Mouse (Mus musculus) kidney, embryonic 15.5 days (tissue): ENCODE data around the gene Top1. TPM values are rescaled to one million over a fixed set of nuclear protein-coding genes. Genes with fewer than 3 reads are reported as not detected.

Experiments used
- ATAC-seq: fragments of 200-750 bp; cut with Nextera tagmentation; replicated peaks from 2 replicates; pipeline ENCODE4 v1.8.0; 2017; ENCODE audit warnings: moderate TSS enrichment; ENCODE audit not compliant: low FRiP score
- H3K27ac ChIP-seq: fragments of 300-500 bp; sonication (generic); 2 replicates; pipeline ENCODE4 v1.5.1; 2015; ENCODE audit warnings: mild to moderate bottlenecking, inconsistent platforms
- H3K27me3 ChIP-seq: fragments of 300-500 bp; sonication (generic); 2 replicates; pipeline ENCODE4 v1.6.1; 2015; ENCODE audit warnings: inconsistent platforms
- H3K36me3 ChIP-seq: fragments of 300-500 bp; sonication (generic); 2 replicates; pipeline ENCODE4 v1.6.1; 2015; ENCODE audit warnings: inconsistent platforms
- H3K4me1 ChIP-seq: fragments of 300-500 bp; sonication (generic); 2 replicates; pipeline ENCODE4 v1.6.1; 2015; ENCODE audit warnings: inconsistent platforms
- H3K4me2 ChIP-seq: fragments of 300-500 bp; sonication (generic); 2 replicates; pipeline ENCODE4 v1.6.1; 2015; ENCODE audit warnings: moderate library complexity, mild to moderate bottlenecking, inconsistent platforms
- H3K4me3 ChIP-seq: fragments of 300-500 bp; sonication (generic); replicated peaks from 2 replicates; pipeline ENCODE4 v1.5.1; 2015; ENCODE audit warnings: mild to moderate bottlenecking, inconsistent platforms
- H3K9ac ChIP-seq: fragments of 300-500 bp; sonication (generic); 2 replicates; pipeline ENCODE4 v1.6.1; 2015; ENCODE audit warnings: mild to moderate bottlenecking, inconsistent platforms
- H3K9me3 ChIP-seq: fragments of 300-500 bp; sonication (generic); replicated peaks from 2 replicates; pipeline ENCODE4 v1.6.1; 2016; ENCODE audit warnings: inconsistent platforms
- WGBS: fragments of 180-500 bp; shearing (Covaris S2); methylation state at CpG from one replicate; pipeline ENCODE4 v1.1.7; 2015; ENCODE audit warnings: mixed read lengths; 5-methylcytosine and 5-hydroxymethylcytosine counted together
- polyA plus RNA-seq: library from polyadenylated mRNA; unstranded; fragments of >200 nt; fragmentation: Nextera tagmentation; extraction: Ambion mirVana; gene quantifications from 2 replicates; pipeline ENCODE4 v1.2.1, GENCODE M21; 2015

The Top1 gene
- polyA plus RNA-seq, 1 experiment from 2014 or later = 92.2 TPM

DNA sequence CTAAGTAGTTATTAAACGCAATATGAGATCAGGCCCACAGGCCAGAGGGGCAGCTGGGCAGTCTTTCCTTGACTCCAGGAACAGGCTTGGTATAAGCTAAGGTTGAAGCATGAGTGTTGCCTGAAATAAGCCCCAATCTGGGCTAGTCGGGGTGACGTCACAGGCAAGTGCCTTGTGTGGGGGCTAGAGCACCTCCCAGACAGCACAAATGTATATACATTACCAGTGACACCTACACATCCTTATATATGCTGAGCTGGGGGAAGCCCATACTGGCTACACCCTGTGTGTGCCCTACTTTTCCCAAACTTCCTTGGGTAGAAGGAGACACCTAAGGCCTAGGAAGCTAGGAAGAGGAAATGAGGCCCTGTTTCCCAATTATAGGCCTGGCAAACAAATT is 83.3 kb downstream of the Top1 start:
- 89% methylated on average over 3 of the region's 3 CpGs for WGBS
- H3K4me3 ChIP-seq = no peak overlapping the region

DNA sequence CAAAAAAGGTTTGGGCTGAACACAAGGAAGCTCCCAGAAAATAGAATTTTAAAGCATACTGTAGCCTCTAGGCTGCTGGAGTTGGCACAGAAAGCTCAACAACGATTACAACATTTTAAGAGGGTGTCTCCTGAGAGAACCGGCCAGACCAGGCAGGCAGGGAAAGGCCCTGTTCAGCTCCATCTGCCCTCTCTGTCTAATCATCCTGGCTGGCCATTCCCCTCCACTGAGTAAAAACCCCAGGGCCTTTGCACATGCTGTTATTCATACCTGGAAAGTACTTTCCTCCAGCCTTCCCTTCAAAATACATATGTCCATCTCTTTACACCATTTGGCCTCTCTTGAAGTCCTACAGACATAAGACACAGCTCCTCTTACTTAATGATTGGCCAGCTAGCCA is 83.7 kb downstream of the Top1 start:
- no peaks in the 10 kb centered on the region for H3K9me3 ChIP-seq
- no peak overlapping the region for H3K27ac ChIP-seq
- no peak overlapping the region; the same call in 1 of the 2 replicates for H3K4me3 ChIP-seq
- ATAC-seq = no peak
- 77% methylated on average over 2 of the region's 2 CpGs for WGBS
- H3K4me2 ChIP-seq = no peak overlapping the region
- no peak overlapping the region for H3K9ac ChIP-seq
- H3K27me3 ChIP-seq = peaks cover 2% of the 10 kb centered on the region; the same call in 1 of the 2 replicates
- peaks cover 37% of the 10 kb centered on the region for H3K4me1 ChIP-seq
- peaks cover 20% of the 10 kb centered on the region for H3K36me3 ChIP-seq

More for the DNA sequence above, 83.3 kb downstream of the Top1 start:
- Histone ChIP-seq H3K27ac (no peak overlapping the region), H3K27me3 (peaks cover 2% of the 10 kb centered on the region; the same call in 1 of the 2 replicates), H3K9me3 (no peaks in the 10 kb centered on the region), H3K4me2 (no peak overlapping the region), H3K36me3 (peaks cover 20% of the 10 kb centered on the region), H3K9ac (no peak overlapping the region), H3K4me1 (peaks cover 32% of the 10 kb centered on the region)
- no peak for ATAC-seq

- H3K9ac ChIP-seq = peak overlapping the region; percentile 98
- 25% methylated on average over 17 of the region's 17 CpGs for WGBS
- H3K4me2 ChIP-seq = peak overlapping the region; percentile 82
- H3K4me3 ChIP-seq = peak overlapping the region; percentile 89
- H3K9me3 ChIP-seq = no peaks in the 10 kb centered on the region
- H3K27me3 ChIP-seq = peaks cover 2% of the 10 kb centered on the region; the same call in 1 of the 2 replicates
- no peak overlapping the region for H3K27ac ChIP-seq
- H3K36me3 ChIP-seq = peaks cover 20% of the 10 kb centered on the region
- no peak for ATAC-seq
- peaks cover 43% of the 10 kb centered on the region for H3K4me1 ChIP-seq
Observed at GRCm38 (mm10) chr2:160729851-160730796, 84.4 kb downstream of the Top1 start.

DNA sequence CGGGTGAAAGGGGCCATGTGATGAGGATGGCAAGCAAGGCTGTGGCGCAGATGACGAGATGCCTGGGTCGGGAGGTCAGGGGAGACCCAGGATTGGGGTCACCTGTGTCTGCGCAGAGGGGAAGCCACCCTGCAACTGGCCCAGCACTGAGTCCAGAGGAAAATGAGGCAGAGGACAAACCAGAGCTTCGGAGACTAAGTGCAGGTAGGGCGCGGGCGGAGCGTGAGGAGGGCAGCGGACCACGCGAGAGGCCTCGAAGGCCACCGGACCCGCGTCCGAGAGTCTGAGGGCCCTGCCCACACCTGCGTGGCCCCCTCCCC is 85.1 kb downstream of the Top1 start:
- Histone ChIP-seq H3K9ac (peak overlapping the region; percentile 98), H3K4me3 (peak overlapping the region; percentile 89), H3K36me3 (peaks cover 20% of the 10 kb centered on the region), H3K9me3 (no peaks in the 10 kb centered on the region), H3K27me3 (peaks cover 2% of the 10 kb centered on the region; the same call in 1 of the 2 replicates), H3K4me2 (peak overlapping the region; percentile 82), H3K4me1 (peaks cover 49% of the 10 kb centered on the region), H3K27ac (no peak overlapping the region)
- ATAC-seq = no peak; the same call in 1 of the 2 replicates
- 5% methylated on average over 19 of the region's 19 CpGs for WGBS

DNA sequence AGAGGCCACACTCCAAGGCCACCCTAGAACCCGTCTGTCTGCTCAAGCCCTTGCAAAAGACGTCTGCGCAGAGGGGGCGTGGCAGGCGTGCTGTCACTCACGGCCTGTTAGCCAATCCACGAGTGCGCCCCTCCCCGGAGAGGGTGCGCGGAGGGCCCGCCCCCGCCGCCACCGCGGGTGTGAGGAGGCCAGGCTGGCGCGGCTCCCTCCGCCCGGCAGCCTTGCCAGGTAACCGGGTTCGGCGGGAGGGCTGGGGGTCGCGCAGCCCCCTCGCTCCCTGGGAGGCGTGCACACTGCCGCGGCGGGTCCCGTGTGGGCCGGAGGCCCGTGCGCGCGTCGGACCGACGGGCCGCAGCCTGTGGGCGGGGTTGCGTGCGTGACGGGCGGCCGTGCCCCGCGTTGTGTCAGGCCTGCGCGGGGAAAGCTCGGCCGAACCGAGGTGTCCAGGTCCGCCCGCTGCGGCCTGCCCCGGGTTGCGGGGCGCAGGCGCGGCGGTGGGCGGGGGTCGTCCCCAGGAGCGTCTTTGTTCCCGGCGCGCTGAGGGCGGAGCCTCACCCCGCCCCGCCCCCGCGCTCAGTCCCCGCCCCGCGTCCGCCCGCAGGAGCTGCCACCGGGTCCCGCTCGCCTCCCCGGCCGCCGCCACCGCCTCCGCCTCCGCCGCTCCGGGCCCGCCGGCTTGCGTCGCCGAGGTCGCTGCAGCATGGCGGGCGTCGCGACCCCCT is 85.6 kb downstream of the Top1 start, which contains the start of gene Plcg1:
Plcg1 (plus strand) TSS at position 184 of the 722 bp plus-strand sequence.
- peaks cover 24% of the 10 kb centered on the region for H3K36me3 ChIP-seq
- under 1% methylated on average over 95 of the region's 99 CpGs for whole genome bisulfite sequencing
- ATAC-seq = peak; percentile 95
- peak within 1 kb of the TSS; percentile 95 for H3K27ac ChIP-seq
- H3K4me1 ChIP-seq = peaks cover 54% of the 10 kb centered on the region
- peak within 1 kb of the TSS; percentile 89 for H3K4me3 ChIP-seq
- H3K9me3 ChIP-seq = no peaks in the 10 kb centered on the region
- peak within 1 kb of the TSS; percentile 98 for H3K9ac ChIP-seq
- H3K27me3 ChIP-seq = peaks cover 2% of the 10 kb centered on the region; the same call in 1 of the 2 replicates
- H3K4me2 ChIP-seq = peak within 1 kb of the TSS; percentile 82

DNA sequence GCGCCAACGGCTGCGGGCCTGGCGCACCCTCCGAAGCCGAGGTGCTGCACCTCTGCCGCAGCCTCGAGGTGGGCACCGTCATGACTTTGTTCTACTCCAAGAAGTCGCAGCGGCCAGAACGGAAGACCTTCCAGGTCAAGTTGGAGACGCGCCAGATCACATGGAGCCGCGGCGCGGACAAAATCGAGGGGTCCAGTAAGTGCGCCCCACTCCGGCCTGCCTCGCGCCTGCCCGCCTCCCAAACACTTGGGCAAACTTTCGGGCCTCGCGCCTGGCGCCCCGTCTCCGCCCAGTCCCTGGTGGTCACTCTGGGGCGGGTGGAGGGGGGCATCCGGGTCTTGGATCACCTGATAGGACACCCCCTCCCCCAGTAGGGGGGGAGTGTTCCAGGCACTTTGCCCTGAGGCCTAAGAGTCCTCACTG is 86.2 kb downstream of the Top1 start:
- ATAC-seq = peak; percentile 38
- under 1% methylated on average over 32 of the region's 32 CpGs for WGBS
- H3K4me2 ChIP-seq = peak overlapping the region; percentile 82
- H3K4me1 ChIP-seq = peaks cover 55% of the 10 kb centered on the region
- peaks cover 29% of the 10 kb centered on the region for H3K36me3 ChIP-seq
- H3K4me3 ChIP-seq = peak overlapping the region; percentile 89
- H3K27me3 ChIP-seq = peaks cover 2% of the 10 kb centered on the region; the same call in 1 of the 2 replicates
- peak overlapping the region; percentile 98 for H3K9ac ChIP-seq
- peak overlapping the region; percentile 95 for H3K27ac ChIP-seq
- no peaks in the 10 kb centered on the region for H3K9me3 ChIP-seq

DNA sequence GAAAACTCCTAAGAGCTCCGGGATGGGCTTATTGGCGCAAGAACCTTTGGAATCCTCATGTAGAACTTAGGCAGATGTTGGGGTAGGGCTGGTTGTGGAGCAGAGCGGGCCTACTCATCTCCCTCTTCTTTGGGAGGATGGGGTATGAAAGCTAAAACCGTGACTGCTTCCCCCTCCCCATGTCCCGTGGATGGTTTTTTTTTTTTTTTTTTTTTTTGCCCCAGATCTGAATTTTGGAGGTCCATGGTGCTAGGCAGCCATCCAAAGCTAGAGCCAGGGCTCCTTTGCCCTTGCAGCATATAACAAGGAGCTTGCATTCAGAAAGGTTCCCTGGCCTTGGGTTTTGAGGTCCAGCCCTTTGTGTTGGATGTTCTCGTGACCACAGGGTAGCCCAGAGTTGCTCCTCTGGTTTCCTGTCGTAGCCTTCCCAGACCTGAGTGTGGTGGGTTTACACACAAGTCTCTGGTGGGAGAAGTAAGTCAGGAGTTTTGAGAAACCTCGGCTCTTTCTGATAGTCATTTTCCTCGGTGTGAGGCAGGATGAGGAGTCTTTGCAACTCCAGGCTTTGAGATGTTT is 86.8 kb downstream of the Top1 start:
- no peak for ATAC-seq
- Histone ChIP-seq H3K27me3 (peaks cover 2% of the 10 kb centered on the region; the same call in 1 of the 2 replicates), H3K4me3 (peak overlapping the region; percentile 89), H3K36me3 (peaks cover 36% of the 10 kb centered on the region), H3K27ac (peak overlapping the region; percentile 95; the same call in 1 of the 2 replicates), H3K9ac (peak overlapping the region; percentile 98), H3K9me3 (no peaks in the 10 kb centered on the region), H3K4me2 (peak overlapping the region; percentile 82), H3K4me1 (peaks cover 60% of the 10 kb centered on the region)
- WGBS = 21% methylated on average over 9 of the region's 9 CpGs

- Histone ChIP-seq H3K27ac (no peak overlapping the region), H3K27me3 (peaks cover 2% of the 10 kb centered on the region; the same call in 1 of the 2 replicates), H3K4me2 (peak overlapping the region; percentile 82), H3K4me1 (peaks cover 66% of the 10 kb centered on the region), H3K9ac (peak overlapping the region; percentile 98; the same call in 1 of the 2 replicates), H3K9me3 (no peaks in the 10 kb centered on the region), H3K4me3 (peak overlapping the region; percentile 89), H3K36me3 (peaks cover 38% of the 10 kb centered on the region)
- WGBS = 25% methylated on average over 7 of the region's 7 CpGs
- no peak for ATAC-seq
Observed at GRCm38 (mm10) chr2:160733131-160733531, 87.4 kb downstream of the Top1 start.

DNA sequence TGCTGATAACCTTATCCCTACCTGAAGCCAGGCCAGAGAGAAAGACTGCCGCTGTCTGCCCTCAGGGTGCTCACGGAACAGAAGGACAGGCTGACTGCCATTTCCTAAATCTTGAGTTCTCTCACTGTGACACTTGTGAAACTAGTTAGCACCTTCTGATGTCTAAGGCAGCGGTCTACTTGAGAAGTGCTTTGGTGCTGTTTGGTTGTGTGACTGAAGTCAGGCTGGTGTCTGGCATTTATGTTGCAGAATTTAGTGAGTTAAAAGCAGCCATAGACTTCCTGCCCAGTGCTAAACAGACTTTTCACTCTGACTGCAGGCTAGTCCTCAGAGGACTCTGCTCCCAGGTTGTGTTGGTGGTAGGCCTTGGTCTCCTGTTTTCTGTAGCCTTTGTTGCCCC is 88.6 kb downstream of the Top1 start:
- Histone ChIP-seq H3K4me3 (no peak overlapping the region), H3K9ac (no peak overlapping the region), H3K4me2 (peak overlapping the region; percentile 82), H3K9me3 (no peaks in the 10 kb centered on the region), H3K27me3 (peaks cover 2% of the 10 kb centered on the region; the same call in 1 of the 2 replicates), H3K4me1 (peaks cover 75% of the 10 kb centered on the region), H3K36me3 (peaks cover 41% of the 10 kb centered on the region), H3K27ac (no peak overlapping the region)
- ATAC-seq = no peak
- whole genome bisulfite sequencing = 76% methylated on average over 3 of the region's 3 CpGs

DNA sequence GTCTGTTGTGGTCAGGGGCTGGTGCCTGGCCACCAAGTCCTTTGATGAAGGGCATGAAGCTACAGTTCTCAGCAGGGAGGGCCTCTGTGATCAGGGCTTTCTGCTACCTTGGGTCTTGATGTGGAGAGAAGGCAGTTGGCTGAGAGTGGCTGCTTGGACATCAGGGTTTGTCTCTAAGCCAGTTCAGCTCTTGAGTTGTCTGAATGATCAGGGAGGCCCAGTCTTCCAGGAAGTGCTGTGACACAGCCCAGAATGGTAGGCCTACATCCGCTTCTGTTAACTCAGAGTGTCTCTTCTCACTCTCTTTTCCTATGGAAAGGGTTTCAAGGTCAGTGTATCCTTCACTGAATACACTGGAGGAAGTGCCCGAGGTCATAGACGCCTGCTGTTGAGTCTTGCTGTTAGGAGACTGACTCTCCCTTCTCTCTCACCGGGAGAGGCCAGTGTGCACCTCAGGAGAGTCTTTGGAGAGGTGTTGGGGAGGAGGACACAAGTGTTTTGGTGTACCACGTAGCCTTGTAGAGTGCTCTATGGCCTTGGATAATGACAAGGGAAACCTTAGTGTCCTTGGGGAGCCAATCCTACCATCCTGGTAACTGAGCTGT is 90.1 kb downstream of the Top1 start:
- 78% methylated on average over 5 of the region's 5 CpGs for WGBS
- no peak overlapping the region for H3K9ac ChIP-seq
- H3K36me3 ChIP-seq = peaks cover 50% of the 10 kb centered on the region
- no peak for ATAC-seq
- H3K4me3 ChIP-seq = no peak overlapping the region
- no peak overlapping the region for H3K4me2 ChIP-seq
- no peaks in the 10 kb centered on the region for H3K9me3 ChIP-seq
- peaks cover 80% of the 10 kb centered on the region for H3K4me1 ChIP-seq
- no peaks in the 10 kb centered on the region for H3K27me3 ChIP-seq
- H3K27ac ChIP-seq = no peak overlapping the region

DNA sequence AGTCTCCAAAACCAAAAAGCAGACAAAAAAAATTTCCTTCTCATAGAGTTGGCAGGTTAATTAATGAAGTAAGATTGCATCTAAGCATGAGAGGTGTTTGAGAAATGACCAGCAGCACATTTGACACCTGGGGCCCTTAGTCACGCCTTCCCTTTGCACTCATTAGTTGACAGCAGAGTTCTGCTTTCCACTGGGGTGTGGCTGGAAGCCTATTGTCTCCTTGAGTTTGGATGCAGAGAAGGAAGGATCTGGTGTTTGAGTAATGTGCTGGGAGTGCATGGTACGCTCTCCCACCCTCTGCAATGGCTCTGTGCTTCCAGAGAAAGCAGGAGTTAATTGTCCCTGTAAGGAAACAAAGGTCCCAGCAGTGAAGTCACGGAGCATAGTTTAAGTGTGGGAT is 90.8 kb downstream of the Top1 start:
- no peak overlapping the region for H3K27ac ChIP-seq
- no peak for ATAC-seq
- no peaks in the 10 kb centered on the region for H3K27me3 ChIP-seq
- WGBS = 88% methylated on average over 3 of the region's 3 CpGs
- peaks cover 85% of the 10 kb centered on the region for H3K4me1 ChIP-seq
- no peak overlapping the region for H3K4me3 ChIP-seq
- no peak overlapping the region for H3K4me2 ChIP-seq
- H3K9ac ChIP-seq = no peak overlapping the region
- H3K36me3 ChIP-seq = peaks cover 51% of the 10 kb centered on the region
- no peaks in the 10 kb centered on the region for H3K9me3 ChIP-seq
